Mouse (Mus musculus): ENCODE data around the gene Gm6588.
"Not testable (repeated sequence)": the region's sequence is repeated elsewhere in the genome, so short reads cannot be mapped to it uniquely, and the experiment has no call there.

Gene Gm6588

DNA sequence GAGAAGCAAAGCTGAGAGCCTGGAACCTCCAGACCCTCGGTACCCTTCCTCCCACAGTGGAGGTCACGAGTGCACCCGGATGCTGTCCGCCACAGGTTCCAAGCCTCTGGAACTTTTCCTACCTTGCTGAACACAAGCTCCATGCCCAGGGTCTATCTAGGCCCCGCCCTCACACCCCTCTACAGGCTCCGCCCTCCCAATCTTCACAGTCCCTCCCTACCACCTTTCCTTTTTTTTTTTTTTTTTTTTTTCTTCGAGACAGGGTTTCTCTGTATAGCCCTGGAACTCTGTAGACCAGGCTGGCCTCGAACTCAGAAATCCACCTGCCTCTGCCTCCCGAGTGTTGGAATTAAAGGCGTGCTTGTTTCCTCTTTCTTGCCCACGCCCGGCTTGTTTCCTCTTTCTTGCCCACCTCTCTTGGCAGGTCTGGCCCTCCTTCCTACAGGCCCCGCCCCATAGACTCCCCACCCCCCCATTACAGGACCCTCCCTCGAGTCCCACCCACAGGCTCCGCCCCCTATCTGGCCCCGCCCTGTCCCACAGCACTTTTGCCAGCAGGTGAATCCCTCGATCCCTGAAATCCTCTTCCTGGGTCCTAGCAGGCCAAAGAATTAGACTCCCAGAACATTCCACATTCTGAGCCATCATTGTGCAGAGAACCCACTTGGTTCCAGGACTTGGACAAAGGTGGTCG lies at the start of gene Gm6588:
Gm6588 (plus strand) TSS at position 680 of the 694 bp plus-strand sequence.
- in situ Hi-C loops (cut with MboI; ENCODE audit: unreplicated experiment in 2 of 2): loop anchor here (10.0 to 25.0 kb wide), 3 partner anchors 1266 to 1413 kb away; partner anchors contain the start of gene 1700069L16Rik (in 1 of the 2)

DNA sequence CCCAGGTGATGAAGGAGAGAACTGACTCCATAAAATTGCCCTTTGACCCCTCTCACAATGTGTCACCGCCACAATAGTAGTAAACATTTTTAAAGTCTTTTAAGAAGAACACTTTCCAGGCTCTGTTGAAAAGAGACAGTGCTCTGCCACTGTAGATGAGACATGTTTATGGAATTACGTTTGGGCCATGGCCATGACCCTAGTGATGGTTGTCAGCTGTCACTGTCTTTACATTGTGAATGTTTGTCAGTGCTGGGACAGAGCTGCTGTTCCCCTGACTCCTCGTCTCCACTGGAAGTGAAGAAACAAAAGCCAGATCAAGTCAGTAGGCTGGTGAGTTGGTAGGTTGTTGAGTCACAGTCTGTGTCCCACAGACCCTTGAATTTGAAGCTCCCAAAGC lies 46.8 kb upstream of the Gm6588 start:
- in situ Hi-C loops (cut with MboI; ENCODE audit: unreplicated experiment in 2 of 2): no loop called here

DNA sequence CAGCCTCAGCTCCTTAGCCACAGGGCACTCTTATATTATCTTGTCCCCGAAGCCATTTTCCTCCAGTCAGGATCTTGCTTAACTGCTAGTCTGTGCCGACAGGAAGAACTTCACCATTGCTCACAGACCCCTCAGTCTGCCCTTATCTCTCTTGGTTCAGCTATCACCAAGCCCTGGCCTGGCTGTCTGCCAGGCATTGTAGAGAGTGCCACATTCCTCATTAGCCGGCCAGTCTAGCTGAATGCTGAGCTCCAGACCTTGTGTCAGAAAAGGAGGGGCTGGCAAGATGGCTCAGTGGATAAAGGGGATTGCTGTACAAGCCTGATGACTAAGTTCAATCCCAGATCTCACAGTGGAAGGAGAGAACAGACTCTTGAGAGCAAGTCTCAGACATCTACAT lies 43.2 kb upstream of the Gm6588 start:
- in situ Hi-C loops (cut with MboI; ENCODE audit: unreplicated experiment in 2 of 2): no loop called here

DNA sequence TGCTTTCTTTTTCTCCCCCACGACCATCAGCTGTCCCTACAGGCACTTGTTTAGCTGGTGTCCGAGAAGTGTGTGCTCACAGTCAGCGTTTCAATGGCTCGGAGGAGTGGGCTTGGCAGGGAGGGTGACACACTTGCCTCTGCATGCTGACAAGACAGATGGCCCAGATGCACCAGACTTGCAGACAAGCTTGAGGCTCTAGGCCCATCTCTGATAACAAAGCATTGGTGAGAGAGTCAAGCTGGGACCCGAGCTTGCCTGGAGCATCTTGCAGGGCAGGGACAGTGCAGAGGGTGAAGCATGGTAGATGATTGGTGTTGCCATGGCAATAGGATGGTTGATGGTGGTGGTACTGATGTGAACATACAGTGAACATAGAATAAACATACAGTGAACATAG lies 40.0 kb upstream of the Gm6588 start:
- in situ Hi-C loops (cut with MboI; ENCODE audit: unreplicated experiment in 2 of 2): no loop called here

DNA sequence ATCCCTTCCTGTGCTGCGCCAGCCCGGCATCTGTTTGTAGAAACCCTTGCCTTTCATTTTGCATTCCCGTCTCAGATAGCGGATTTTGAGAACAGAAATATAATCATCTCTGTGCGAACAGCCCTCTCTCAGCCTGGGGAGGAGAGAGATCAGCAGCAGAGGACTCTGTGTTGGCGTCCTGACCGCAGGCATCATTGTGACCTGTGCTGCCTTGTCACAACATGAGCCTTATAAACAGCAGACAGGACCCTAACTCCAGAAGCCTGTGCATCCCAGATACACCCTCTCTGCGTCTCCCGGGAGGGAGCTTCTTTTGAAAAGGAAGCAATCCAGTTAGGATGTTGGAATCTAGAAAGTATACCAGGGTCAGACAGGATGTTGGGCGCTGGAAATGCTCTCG lies 38.2 kb upstream of the Gm6588 start:
- in situ Hi-C loops (cut with MboI; ENCODE audit: unreplicated experiment in 2 of 2): no loop called here

DNA sequence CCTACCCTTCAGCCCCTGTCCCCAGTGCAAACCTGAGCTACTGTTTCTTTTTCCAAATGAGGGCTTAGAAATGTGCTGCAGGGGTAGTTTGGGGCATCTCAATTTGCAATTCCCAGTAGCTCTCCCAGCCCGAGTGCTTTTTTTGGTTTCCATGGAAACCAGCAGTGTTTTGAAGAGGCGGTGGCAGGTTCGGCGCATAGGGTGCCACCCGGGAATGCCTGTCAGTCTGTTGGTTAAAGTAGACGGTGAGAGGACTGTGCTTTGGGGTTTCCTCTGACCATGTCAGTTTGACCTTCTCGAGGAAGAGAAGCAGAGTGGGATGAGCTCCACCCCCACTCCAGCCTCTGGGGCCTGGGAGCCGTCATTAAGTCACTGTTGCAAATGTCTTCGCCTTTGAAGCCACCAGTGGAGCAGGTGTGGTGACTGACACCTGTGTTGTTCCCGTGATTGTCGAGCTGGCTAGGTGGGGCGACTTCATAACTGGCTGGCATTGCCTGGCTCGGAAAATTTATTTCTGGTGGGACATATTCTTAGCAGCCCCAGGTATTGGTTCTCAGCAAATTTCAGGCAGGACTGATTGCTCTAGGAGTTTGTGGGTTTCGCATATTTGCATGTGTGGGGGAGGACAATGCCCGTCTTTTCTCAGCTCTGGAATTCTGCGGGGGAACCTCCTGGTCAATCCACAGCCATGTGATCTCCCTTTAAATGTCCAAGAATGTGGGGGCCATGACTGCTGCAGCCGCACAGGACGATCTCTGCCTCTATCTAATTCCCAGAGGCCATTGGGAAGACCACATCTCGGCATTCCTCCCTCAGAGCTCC lies 37.5 kb upstream of the Gm6588 start:
- in situ Hi-C loops (cut with MboI; ENCODE audit: unreplicated experiment in 2 of 2): no loop called here

DNA sequence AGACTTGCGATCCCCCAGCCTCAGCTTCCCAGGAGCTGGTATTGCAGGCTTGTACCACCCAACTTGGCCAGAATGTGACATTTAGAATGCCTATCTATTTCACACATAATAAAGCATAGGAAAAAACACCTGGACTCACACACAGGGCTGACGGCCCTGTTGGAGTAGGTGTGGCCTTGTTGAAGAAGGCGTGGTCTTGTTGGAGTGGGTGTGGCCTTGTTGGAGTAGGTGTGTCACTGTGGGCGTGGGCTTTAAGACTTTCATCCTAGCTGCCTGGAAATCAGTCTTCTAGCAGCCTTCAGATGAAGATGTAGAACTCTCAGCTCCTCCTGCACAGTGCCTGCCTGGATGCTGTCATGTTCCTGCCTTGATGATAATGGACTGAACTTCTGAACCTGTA lies 36.4 kb upstream of the Gm6588 start:
- in situ Hi-C loops (cut with MboI; ENCODE audit: unreplicated experiment in 2 of 2): not testable (repeated sequence)

DNA sequence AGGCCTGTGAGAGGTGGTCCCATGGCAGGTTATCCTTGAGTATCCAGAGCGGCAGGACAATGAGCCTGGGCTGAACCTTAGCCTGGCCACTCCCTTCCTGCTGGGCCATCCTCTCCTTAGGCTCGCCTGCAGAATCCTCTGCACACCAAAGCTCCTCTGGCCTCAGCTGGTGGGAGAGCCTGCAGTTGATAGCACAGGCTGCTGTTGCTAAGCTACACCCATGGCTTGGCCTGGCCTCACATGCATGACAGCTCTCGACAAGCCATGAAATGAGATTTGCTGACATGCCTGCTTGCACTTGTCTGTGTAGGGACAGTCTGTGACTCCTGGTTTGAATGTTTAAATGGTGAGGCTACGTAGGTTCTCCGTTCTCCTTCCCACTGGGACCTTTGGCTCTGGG lies 32.6 kb upstream of the Gm6588 start:
- in situ Hi-C loops (cut with MboI; ENCODE audit: unreplicated experiment in 2 of 2): no loop called here

DNA sequence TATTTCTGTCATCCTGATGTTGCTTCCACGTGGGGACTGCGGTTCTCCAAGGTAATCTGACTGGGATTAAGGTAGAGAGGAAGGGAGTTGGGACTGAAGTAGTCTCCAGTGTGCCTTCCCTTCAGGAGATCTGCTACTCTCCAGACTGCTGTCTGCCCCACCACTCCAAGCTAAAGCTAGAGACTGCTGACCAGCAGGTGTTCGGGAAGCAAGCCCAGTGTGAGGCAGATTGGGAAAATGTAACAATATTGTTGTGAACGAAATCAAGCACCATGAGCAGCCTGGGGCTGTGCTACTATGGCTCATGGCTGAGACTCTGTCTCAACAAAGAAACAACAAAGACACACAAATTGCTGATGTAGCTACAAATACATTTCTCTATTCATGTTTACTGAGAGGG lies 31.2 kb upstream of the Gm6588 start:
- in situ Hi-C loops (cut with MboI; ENCODE audit: unreplicated experiment in 2 of 2): no loop called here

DNA sequence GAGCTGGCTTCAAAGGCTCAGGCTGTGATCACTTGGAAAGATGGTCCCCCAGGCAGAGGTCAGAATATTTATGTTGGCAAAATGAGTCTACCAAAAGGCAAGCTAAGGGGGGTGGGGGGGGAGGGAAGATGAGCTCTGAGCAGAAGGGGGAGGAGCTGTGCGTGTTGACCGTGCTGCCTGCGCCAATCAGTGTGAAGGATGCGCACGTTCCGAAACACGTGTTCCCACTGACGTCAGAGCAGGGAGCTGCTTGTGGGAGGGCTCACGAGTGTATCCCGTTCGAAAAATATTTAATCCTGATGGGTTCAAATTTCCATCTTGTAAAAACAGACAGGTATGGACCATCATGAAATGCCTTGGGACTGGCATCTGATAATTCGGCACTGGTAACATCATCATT lies 29.7 kb upstream of the Gm6588 start:
- in situ Hi-C loops (cut with MboI; ENCODE audit: unreplicated experiment in 2 of 2): no loop called here

DNA sequence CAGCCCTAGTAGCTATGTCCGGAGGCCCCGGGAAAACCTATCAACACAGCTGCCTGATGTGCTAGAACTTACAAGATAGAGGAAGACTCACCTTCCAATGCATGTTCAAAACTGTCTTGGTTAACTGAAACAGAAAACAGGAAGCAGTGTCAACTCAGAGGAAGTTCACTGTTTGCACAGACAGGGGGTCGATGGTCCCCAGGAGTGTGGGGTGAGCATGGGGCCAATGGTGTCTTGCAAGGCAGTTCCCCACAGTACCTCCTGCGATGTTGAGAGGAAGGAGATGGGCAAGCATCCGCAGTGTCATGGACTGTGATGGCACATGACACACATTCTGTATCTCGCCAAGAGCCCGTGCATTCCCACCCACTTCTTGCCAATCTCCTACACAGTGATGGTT lies 22.6 kb upstream of the Gm6588 start:
- in situ Hi-C loops (cut with MboI; ENCODE audit: unreplicated experiment in 2 of 2): loop anchor here (5.0 to 25.0 kb wide), 7 partner anchors 59 to 1436 kb away; partner anchors contain the start of genes 1700069L16Rik (in 1 of the 2), Hps4 (in 1 of the 2) and Srrd (in 1 of the 2)

DNA sequence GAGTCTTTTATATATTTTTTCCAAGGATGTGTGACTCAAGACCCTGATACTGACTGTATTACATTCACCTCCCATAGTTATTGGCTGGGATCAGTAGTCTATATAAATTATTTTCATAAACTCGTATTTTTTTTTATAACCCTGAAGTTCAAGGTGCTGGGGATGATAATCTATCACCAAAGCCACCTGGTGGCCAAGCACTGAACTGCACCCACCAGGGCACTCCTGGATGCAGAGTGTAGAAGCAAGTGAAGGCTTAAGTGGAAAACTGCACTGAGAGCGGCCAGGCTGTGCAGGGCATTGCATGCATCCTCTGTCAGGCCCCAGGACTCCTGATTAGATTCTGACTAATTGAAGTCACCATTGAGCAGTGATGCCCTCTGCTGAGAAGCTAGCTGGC lies 21.9 kb upstream of the Gm6588 start:
- in situ Hi-C loops (cut with MboI; ENCODE audit: unreplicated experiment in 2 of 2): loop anchor here (5.0 to 25.0 kb wide), 7 partner anchors 60 to 1435 kb away; partner anchors contain the start of genes 1700069L16Rik (in 1 of the 2), Hps4 (in 1 of the 2) and Srrd (in 1 of the 2)

DNA sequence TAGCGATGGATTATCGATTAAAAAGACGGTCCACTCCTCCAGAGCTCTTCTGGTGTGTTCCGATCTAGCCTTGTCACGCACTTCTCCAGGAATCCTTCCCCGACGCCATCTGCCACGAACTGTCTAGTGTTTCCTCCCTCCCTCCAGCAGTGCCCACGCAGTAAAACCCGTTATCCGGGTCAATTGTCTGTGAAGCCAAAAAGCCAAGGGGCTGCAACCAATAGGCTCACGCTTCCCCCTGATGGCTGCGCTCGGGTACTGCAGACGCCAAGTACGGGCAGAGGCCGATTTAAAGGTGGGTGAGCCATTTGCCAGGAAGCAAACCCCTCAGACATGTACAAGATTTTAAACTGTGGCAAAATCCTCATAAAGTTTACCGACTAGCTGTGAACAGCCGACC lies 20.3 kb upstream of the Gm6588 start:
- in situ Hi-C loops (cut with MboI; ENCODE audit: unreplicated experiment in 2 of 2): loop anchor here (5.0 to 25.0 kb wide), 7 partner anchors 62 to 1433 kb away; partner anchors contain the start of genes 1700069L16Rik (in 1 of the 2), Hps4 (in 1 of the 2) and Srrd (in 1 of the 2)

DNA sequence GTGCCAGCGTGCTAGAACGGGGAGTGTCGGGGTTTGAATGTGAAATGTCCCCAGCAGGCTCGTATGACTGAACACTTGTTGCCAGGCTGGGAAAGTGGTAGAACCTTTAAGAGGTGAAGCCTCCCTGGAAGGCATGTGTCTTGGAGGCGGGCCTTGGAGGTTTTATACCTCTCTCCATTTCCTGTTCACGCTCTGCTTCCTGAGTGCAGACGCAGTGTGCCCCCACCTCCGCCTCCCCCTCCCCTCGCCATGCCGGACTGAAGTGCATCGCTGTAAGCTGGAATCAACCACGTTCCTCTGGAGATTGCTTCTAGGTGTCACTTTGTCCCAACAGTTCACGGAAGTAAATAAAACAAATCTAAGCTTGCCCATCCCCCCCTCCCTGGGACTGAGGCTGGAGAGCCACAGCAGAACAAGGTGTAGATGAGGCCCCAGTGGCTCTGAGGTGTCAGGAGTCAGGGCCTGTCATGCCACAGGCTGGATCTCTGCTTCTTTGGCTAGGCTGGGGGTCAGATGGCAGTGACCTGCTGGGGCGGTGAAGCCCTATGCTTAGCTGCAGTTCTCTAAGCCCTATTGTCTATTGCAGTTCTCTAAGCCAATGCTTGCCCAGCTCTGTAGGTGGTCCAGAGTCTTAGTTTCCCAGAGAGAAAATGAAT lies 18.0 kb upstream of the Gm6588 start:
- in situ Hi-C loops (cut with MboI; ENCODE audit: unreplicated experiment in 2 of 2): loop anchor here (5.0 to 25.0 kb wide), 4 partner anchors 626 to 1431 kb away; no protein-coding TSS in a partner anchor

DNA sequence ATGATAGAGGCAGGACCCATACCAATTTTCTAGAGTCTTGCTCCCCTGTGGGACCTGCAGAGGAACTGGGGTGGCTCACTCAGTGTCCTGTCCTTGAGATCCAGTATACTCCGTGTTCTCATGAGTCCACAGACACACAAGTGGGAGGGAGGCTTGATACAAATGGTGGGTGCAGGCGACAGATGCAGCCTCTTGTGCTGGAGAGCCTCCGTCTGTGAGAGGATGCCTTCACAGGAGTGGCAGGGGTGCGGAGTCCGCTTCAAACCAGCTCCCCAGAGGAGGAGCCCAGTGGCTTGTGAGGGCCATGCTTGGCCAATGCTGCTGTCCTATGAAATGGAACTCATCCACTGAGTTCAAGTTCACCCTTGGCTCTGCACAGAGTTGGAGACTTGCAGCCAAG lies 17.2 kb upstream of the Gm6588 start:
- in situ Hi-C loops (cut with MboI; ENCODE audit: unreplicated experiment in 2 of 2): loop anchor here (5.0 to 25.0 kb wide), 4 partner anchors 625 to 1430 kb away; no protein-coding TSS in a partner anchor

DNA sequence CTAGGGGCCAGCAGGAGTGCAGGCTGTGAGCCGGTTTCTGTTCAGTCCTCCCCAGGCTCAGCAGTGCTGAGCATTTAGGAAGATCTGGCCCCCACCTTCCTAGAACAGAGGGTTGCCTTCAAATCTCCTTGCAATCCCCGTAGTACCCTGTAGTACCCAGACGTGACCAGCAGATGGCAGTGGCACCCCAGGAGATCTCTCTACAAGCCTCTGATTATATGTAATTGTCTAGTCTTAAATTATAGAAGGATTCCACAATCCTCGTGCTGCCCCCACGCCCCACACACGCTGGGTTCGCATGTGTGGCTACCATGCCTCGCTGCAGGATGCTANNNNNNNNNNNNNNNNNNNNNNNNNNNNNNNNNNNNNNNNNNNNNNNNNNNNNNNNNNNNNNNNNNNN lies 16.2 kb upstream of the Gm6588 start:
- in situ Hi-C loops (cut with MboI; ENCODE audit: unreplicated experiment in 2 of 2): loop anchor here (5.0 to 25.0 kb wide), 4 partner anchors 624 to 1429 kb away; no protein-coding TSS in a partner anchor

DNA sequence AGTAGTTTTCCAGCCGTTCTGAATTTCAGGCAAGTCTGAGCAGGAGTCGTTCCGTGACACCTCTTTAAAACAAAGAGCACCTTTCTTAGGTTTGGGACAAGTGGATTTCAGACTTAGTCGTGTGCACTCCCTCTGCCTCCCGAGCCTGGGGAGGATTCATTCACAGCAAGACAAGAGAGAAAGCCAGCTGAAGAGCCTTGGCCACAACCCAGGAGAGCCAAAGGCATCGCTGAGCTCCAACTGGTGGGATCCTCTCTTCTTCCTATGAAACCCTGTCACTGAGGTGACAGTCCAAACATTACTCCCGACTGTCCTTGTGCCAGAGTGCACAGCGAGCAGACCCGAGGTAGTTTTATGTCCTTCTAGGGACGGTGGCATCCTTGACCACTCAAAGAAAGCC lies 10.7 kb upstream of the Gm6588 start:
- in situ Hi-C loops (cut with MboI; ENCODE audit: unreplicated experiment in 2 of 2): loop anchor here in 1 of 2 experiments (25.0 kb wide), 1 partner anchor 1424 kb away; no protein-coding TSS in a partner anchor

DNA sequence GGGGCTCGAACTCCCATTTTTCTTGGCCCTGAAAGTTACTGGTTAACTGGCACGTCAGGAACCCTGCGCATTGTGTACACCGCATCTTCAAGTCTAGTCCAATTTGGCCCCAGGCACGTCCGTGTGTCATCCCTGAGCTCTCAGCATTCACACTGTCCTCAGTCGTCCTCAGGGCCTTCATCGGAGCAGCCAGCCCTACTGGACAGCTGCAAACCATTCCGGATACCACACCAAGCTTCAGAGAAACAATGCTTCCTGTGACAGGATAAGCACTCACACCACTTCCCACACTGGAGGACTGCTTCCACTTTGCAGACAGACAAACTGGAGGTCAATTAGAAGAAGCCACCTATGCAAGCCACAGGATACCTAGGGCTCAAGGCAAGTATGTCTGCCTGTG lies 3.9 kb downstream of the Gm6588 start:
- in situ Hi-C loops (cut with MboI; ENCODE audit: unreplicated experiment in 2 of 2): no loop called here

DNA sequence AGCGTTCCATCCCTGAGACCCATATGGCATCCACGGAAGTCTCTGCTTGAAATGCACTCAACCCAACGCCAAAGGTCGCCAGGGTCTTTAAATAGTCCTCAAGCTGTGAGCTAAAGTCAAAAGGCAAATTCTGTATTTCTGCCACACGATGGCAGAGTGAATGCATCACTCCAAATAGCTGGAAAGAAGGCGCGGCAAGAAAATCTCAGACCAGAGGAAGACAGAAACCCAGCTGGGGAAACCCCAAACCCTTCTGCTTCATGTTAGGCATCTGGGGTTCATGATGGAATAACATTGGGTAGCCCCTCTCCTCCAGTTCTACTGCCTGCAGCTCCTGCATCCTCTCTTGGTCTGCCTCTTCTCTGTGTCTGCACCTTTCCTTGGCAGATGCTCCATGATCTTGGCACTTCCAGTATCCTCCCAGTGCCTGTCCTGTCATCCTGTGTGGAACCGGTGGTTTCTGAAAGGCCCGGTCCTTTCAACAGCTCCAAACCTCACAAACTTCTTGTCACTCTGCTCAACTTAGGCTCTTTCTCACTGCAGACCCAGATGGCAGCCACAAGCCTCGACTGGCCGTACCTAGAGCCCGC lies 5.8 kb downstream of the Gm6588 start:
- in situ Hi-C loops (cut with MboI; ENCODE audit: unreplicated experiment in 2 of 2): no loop called here

DNA sequence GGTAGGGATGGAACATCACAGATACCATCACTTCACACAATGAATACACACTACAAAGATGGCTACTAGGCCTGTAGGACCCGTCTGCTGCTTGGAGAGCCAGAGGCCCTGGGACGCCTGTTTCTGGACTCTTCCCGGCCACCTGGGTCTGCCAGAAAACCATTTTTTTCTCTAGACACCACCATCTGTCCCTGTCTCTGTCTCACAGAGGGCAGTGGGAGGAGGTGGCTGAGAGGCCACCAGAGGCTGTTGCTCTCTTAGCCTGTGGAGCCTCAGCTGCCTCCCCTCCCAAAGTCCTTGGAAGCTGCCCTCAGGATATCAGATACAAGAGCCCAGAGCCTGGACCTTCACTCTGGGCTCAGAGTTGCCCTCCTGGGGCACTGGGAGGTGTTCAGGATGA lies 10.7 kb downstream of the Gm6588 start:
- in situ Hi-C loops (cut with MboI; ENCODE audit: unreplicated experiment in 2 of 2): no loop called here

Data from v-Abl transformed pro-B cells (cell line).